Mouse (Mus musculus) hematopoietic stem cell, adult 5-6 weeks (primary cell): ENCODE measurements around the gene Ifi47. TPM values are rescaled to one million over a fixed set of nuclear protein-coding genes. Genes with fewer than 3 reads are reported as not detected.
"Not testable (repeated sequence)": the region's sequence is repeated elsewhere in the genome, so short reads cannot be mapped to it uniquely, and the experiment has no call there.

Source experiments
- ATAC-seq, 2 experiments: fragments of 125-278 bp in 1 of 2; replicated peaks in 1 of 2; 2 replicates each; pipeline ENCODE4 v1.8.0; 2016 to 2017; ENCODE audit warnings: inconsistent platforms in 2 of 2, mild to moderate bottlenecking in 2 of 2, moderate number of reproducible peaks in 2 of 2, low read depth in 1 of 2, moderate TSS enrichment in 1 of 2; ENCODE audit not compliant: low FRiP score in 2 of 2, poor library complexity in 2 of 2, severe bottlenecking in 2 of 2, insufficient read depth in 1 of 2, low TSS enrichment in 1 of 2
- total RNA-seq: library from RNA; stranded (forward); fragments of 172-1452, 232-1000 nt; gene quantifications from 2 replicates; pipeline ENCODE4 v1.2.3, GENCODE M21; 2017

Gene Ifi47
- 57.2 and 82.0 TPM in 2 replicates for total RNA-seq

GRCm38 (mm10) chr11:49076001-49076757 lies at the start of gene Ifi47:
Gene Ifi47 (plus strand): TSS chr11:49076587.
- ATAC-seq = peak; percentile 89 to 91

DNA sequence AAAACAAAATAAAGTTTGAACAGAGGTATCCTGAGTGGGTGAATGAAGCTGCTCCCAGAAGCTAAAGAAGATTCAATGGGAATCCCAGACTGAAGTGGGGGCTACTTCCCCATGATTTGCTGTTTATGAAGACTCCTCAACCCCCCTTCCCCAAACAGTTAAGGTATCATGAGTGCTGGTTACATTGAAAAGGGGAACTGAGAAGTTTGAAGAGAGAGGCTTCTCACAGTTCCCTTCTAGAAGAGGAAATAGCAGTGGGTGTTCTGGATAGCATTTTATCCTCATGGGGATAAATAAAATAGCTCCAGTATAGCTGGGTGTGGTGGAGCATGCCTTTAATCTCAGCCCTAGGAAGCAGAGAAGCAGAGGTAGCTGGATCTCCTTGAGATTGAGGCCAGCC lies 26.3 kb upstream of the Ifi47 start:
- peak; percentile 86 to 88 for ATAC-seq

- peak; percentile 63 to 73 for ATAC-seq
These were observed 25.1 kb upstream of the Ifi47 start, which contains the start of gene 9930111J21Rik2 for GRCm38 (mm10) chr11:49051093-49051891. Gene 9930111J21Rik2 (minus strand): TSS chr11:49051242.

DNA sequence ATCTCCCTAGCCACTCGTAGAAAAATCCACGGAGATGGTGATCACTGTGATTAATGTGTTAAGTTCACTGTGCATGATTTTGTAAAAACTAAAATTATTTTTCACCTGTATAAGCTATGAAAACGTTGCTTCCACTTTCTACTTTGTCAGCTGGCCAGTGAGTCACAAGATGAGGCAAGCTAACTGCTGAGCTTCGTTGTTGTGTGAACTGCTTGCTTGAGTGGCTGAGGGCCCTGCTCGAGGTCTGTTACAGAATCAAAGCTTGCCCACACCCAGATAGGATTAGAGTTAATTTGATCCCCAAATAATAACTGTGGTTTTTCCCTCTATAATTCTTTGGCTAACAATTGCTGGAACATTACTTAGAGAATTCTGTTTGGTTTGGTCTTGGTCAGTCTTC lies 24.5 kb upstream of the Ifi47 start:
- not testable (repeated sequence) for ATAC-seq

DNA sequence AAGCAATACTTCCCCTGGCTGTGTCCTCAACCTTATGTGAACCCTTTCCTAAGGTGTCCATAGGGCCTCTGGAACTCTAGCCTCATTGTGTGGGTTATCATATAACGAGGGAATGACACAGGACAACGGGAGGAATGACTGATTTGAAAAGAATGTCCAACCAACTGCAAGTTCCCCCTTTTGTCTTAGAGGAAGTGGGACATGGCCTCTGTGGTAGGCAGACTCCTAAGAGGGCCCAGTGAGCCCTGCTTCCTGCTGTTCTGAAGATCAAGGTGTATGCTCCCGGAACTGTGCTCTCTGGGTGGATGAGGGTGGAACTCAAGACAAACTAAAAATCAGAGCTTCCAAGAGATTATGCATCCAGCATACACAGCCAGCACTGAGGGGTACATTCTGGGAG lies 16.3 kb upstream of the Ifi47 start:
- peak; percentile 57 to 75 for ATAC-seq

- ATAC-seq = peak; percentile 52 to 58
These were observed 14.5 kb upstream of the Ifi47 start for GRCm38 (mm10) chr11:49061865-49062264.

DNA sequence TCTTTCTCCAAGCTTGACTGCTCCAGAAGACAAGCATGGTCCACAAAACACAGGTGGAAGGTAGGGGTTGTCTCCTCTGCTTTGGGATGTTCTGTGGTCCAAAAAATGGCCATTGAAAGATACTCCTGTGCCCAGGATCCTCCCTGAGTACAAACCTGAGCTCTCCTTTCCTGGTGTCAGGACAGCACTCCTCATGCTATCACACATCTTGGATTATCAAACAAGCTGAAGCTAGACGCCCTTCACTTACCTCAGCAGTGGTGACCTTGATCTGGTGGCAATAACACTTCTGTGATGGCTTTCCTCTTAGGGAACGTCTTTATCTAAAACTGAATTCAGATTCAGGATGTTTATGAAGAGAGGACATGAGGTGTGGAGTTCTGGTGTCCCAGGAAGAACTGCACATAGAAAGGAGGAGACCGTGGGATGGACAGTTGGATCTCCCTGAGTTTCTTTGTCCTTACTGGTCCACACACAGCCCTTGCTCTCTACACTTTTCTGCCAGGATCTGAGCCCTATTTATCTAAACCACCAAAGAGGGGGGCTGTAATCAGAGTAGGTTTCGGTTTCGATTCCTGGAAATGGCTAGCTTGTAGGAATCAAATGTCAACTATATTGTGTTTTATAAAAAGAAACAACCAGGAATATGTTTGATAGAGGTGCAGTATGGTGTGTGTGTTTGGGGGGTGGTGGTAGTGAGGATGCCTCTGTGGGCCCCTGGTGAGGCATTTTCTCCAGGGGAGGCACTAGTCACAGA lies 12.5 kb upstream of the Ifi47 start, which contains the start of gene Tgtp2:
TSS of gene Tgtp2 (minus strand) at position 494 of the 757 bp plus-strand sequence.
- peak; percentile 13 to 18; a peak in 1 of 4 replicates for ATAC-seq

DNA sequence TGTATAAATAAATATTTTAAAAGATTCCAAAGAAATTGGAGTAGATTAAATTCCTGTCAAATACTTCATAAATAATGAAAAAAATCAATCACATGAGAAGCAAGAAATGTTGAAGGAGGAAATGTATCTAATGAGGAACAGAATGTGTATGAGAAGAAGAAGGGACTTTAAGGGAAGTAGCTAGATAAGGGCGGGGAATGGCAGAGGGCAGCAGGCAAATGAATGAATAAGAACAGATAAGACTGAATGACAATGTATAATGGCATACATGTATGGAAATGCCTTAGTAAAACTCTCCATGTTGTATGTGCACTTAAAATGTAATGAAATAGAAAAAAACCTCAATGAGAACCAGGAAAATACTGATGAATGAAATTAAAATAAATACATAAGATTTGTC lies 8.0 kb upstream of the Ifi47 start:
- ATAC-seq = no peak

GRCm38 (mm10) chr11:49077012-49077411 lies 625 bp downstream of the Ifi47 start:
- no peak for ATAC-seq

DNA sequence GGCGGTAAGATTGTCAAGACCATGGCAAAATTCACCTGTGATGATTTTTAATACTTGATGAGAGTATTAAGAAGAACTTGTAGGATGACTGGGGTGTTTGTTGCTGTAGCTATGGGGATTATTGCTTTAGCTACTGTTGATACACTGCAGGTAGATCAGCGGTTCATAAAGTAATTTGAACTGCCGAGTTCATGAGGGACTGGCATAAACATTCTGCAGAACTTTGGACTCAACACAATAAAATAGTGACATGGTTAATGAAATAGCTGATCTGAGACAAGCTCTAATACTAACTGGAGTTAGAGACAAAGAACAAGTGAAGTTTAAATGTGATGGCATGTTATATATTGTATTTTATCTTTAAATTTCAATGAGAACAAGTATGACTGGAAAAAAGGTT lies 2.3 kb downstream of the Ifi47 start:
- no peak for ATAC-seq

DNA sequence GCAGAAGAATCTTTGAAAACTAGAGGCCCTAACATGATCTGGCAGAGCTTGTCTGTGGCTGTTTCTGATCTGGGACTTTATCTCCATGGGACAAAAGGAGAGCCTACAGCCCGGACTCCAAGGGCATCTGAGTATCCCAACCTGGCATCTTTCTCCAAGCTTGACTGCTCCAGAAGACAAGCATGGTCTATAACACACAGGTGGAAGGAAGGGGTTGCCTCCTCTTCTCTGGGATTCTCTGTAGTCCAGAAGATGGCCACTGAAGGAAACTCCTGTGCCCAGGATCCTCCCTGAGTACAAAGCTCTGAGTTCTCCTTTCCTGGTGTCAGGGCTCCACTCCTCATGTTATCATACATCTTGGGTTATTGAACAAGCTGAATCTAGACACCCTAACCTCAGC lies 4.2 kb downstream of the Ifi47 start:
- ATAC-seq = no peak

- ATAC-seq = no peak
These were observed 5.0 kb downstream of the Ifi47 start for GRCm38 (mm10) chr11:49081356-49081755.

GRCm38 (mm10) chr11:49081886-49082285 lies 5.5 kb downstream of the Ifi47 start:
- no peak for ATAC-seq

GRCm38 (mm10) chr11:49083146-49083545 lies 6.8 kb downstream of the Ifi47 start:
- no peak for ATAC-seq

GRCm38 (mm10) chr11:49083808-49084207 lies 7.4 kb downstream of the Ifi47 start:
- ATAC-seq = no peak

- no peak for ATAC-seq
These were observed 8.0 kb downstream of the Ifi47 start for GRCm38 (mm10) chr11:49084385-49084784.

- ATAC-seq = peak; percentile 34 to 37; a peak in 1 of 4 replicates
These were observed 8.5 kb downstream of the Ifi47 start for GRCm38 (mm10) chr11:49084875-49085274.
